Mouse (Mus musculus) C3H10T1/2 (cell line): ENCODE measurements around the gene Gbp2. TPM values are rescaled to one million over a fixed set of nuclear protein-coding genes. Genes with fewer than 3 reads are reported as not detected.

Experiments
- polyA plus RNA-seq, 2 experiments: library from polyadenylated mRNA; unstranded; fragments of >200 nt; fragmentation: generic; extraction: Trizol; gene quantifications; one replicate each; pipeline ENCODE4 v1.2.1; 2012; ENCODE audit warnings: missing spikeins in 2 of 2

The Gbp2 gene
- polyA plus RNA-seq, result 10 to 100 TPM in 1 of 2 experiments, under 1 TPM in 1; 0.53 to 16.0 TPM

DNA sequence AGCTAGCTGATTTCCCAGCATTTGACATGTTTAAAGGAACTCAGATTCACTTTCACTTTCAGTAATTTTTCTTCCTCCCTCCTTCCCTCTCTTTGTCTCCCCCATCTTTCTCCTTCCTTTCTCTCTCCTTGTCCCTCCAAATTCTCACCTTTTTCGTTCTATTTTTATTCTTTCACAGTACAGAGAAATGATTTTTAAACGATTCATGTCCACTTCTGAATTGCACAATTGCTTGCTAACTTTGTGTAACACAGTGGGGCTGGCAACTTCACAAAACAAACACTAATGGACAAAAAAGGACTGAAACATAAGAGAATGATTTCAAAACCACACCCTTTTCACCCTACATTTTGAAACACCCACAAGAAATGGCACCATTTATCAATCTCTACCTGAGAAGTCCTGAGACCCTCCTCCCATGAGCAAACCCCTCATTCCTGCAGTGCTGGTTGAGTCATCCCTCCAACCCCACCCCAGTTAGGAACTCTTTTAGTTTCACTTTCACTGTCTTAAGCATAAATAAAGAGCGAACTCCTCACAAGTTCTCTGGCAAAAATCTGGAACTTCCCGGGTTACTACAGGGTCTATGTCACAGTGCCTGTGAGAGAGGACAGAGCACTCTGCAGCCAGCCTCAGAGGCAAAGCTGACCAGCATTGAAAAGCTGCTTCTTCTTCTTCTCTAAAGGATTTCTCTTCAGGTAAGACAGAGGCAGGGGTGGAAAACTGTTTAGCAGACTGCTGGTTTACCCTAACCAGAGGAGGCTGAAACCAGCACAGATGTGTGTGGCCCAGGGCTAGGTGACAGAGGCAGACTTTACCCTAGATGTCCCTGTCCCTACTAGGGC lies at the start of gene Gbp2:
Gene Gbp2, plus strand, starts transcription at position 492 of the 845 bp plus-strand sequence.

DNA sequence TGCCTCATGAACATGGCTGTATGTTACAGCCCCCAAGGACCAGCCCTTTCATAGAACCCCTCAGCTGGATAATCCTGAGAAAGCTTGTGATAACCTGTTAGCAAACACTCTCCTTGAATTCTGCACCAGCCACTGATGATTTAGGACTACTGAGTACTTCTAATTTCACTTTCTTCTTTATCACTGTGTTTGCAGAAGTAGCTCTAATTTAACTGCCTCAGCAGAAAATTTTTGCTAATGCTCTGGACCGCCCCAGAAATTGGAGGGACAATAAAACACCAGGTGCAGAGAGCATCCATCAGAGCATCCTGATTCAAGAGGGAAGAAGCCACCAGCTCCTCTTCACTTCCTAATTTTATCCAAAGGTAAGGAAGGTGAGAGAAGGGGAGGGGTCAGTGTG lies 25.9 kb upstream of the Gbp2 start, which contains the start of gene Gbp2b:
Gene Gbp2b, plus strand, starts transcription at position 301 of the 400 bp plus-strand sequence.

Other genes with a start within 250 kb of the Gbp2 start
- gene Pdlim5, start 224.9 kb upstream of the Gbp2 start, polyA plus RNA-seq, result 10 to 100 TPM in 1 of 2 experiments, 1 to 10 TPM in 1; 1.2 to 12.0 TPM
- under 1 TPM in 1 of 2 experiments, not detected in 1; 0.24 TPM for gene Gbp5, start 126.6 kb upstream of the Gbp2 start, polyA plus RNA-seq
- gene Gbp7, start 90.3 kb upstream of the Gbp2 start, polyA plus RNA-seq, result under 1 TPM; 0.01 to 0.55 TPM
- 1 to 10 TPM in 1 of 2 experiments, under 1 TPM in 1; 0.02 to 2.6 TPM for gene Gbp3, start 60.6 kb upstream of the Gbp2 start, polyA plus RNA-seq
- gene Gbp2b, start 25.8 kb upstream of the Gbp2 start, polyA plus RNA-seq, result 1 to 10 TPM in 1 of 2 experiments, under 1 TPM in 1; 0.07 to 3.7 TPM
- gene Kyat3, start 80.4 kb downstream of the Gbp2 start, polyA plus RNA-seq, result 1 to 10 TPM; 3.1 to 5.6 TPM
- 10 to 100 TPM in 1 of 2 experiments, 1 to 10 TPM in 1; 2.2 to 26.8 TPM for gene Gtf2b, start 144.4 kb downstream of the Gbp2 start, polyA plus RNA-seq